Mouse (Mus musculus) forebrain, embryonic 15.5 days (tissue): Measurements from ENCODE around the gene Them7. TPM values are rescaled to one million over a fixed set of nuclear protein-coding genes. Genes with fewer than 3 reads are reported as not detected.

ENCODE experiments used
- polyA plus RNA-seq: library from polyadenylated mRNA; unstranded; fragments of >200 nt; fragmentation: Nextera tagmentation; extraction: Ambion mirVana; gene quantifications from 2 replicates; pipeline ENCODE4 v1.2.1, GENCODE M21; 2015

Gene Them7
- polyA plus RNA-seq, 1 experiment from 2014 or later: not detected

Other genes with a start within 250 kb of the Them7 start
- 199 and 201 TPM in 2 replicates for gene Eif3m, start 207.2 kb upstream of the Them7 start, polyA plus RNA-seq
- gene Gm11060, start 132.3 kb upstream of the Them7 start, polyA plus RNA-seq: not detected in 2 replicates
- gene Wt1, start 97.8 kb upstream of the Them7 start, polyA plus RNA-seq: 0.08 TPM in 1 of 2 replicates, not detected in the other
- 52.4 and 53.8 TPM in 2 replicates for gene Rcn1, start 175.0 kb downstream of the Them7 start, polyA plus RNA-seq